Comparison of ENCODE assay signal across 9 mouse cellular contexts in the genomic region with DNA sequence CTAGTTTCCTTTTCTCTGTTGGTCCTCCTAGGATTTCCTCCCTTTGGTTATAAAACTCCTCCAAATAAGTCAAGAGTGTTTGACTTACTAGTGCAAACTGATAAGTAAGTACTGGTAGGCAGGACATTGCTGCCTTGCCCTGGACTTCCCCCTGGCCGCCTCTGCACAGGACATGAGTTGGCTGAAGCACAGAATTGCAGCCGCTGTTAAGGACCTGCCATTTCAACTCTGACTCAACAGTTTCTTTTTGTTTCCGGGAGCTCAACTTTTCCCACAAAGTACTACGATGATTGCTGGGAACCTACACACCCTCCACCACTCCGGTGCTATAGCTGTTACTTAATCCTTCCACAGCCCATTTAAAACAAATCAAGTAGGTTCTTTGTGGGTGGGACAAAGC. TPM values are rescaled to one million over a fixed set of nuclear protein-coding genes. Genes with fewer than 3 reads are reported as not detected.
DNase-seq lines count a peak whose midpoint lies in the region; ATAC-seq and TF ChIP-seq lines count a peak whose summit lies in the region.
"Had no signal": no experiment of that assay in that cellular context is flagged by ENCODE, and none has a peak within 500 bp of the region (broad histone marks: within the 10 kb centered on the region; RNA-seq: fewer than 3 reads in every experiment).

No protein-coding gene starts in this region.

- no peak overlapping the region for H3K9ac ChIP-seq in neural tube, embryonic 15.5 days (replicated peaks)

- no peaks in the 10 kb centered on the region for H3K9me3 ChIP-seq in G1E (replicated peaks)
- H3K9me3 ChIP-seq in neural tube, embryonic 15.5 days (replicated peaks): no peaks in the 10 kb centered on the region

- WGBS in lung, adult 2 months: 7% methylated on average over 5 of the region's 5 CpGs
- WGBS in neural tube, embryonic 15.5 days: 72% methylated on average over 5 of the region's 5 CpGs

- peaks cover 73% of the 10 kb centered on the region for H3K36me3 ChIP-seq in G1E (replicated peaks)
- H3K36me3 ChIP-seq in neural tube, embryonic 15.5 days: peaks cover 55% of the 10 kb centered on the region

- intact Hi-C loops in heart, postnatal 14 days (cut with DNase I): loop anchor here (2.0 to 5.0 kb wide), 2 partner anchors 53 to 91 kb away; partner anchors contain the start of gene Top1

- no peak overlapping the region for H3K27ac ChIP-seq in neural tube, embryonic 15.5 days (replicated peaks)
- H3K27ac ChIP-seq: macrophage had no signal

- H3K4me3 ChIP-seq in G1E (ENCODE audit: low read depth, low read length): no peak overlapping the region
- no peak overlapping the region for H3K4me3 ChIP-seq in lung, adult 2 months (replicated peaks; ENCODE audit: extremely low read depth, low read depth, low read length)
- no peak overlapping the region for H3K4me3 ChIP-seq in neural tube, embryonic 15.5 days (replicated peaks)

- ATAC-seq in G1E (ENCODE audit: extremely low read depth, insufficient number of reproducible peaks, low FRiP score, poor library complexity, severe bottlenecking): peak; percentile 55
- no peak for ATAC-seq in neural tube, embryonic 15.5 days (ENCODE audit: low FRiP score)

- DNase-seq in G1E (ENCODE audit: low spot score): no peak
- peak; percentile 65 for DNase-seq in adrenal gland, postnatal 10 days
- DNase-seq in heart, postnatal 14 days: peak; percentile 63 to 67
- peak; percentile 57 for DNase-seq in lung, adult 2 months
- DNase-seq in thymus, postnatal 0 days (ENCODE audit: low spot score): no peak
- no peak for DNase-seq in cerebellum, adult 8-10 months
- no peak for DNase-seq in layer of hippocampus, postnatal 25 days (ENCODE audit: extremely low spot score in 1 of 2, low spot score in 1 of 2)

- H3K27me3 ChIP-seq in G1E (ENCODE audit: insufficient read depth, low read length): no peaks in the 10 kb centered on the region
- no peaks in the 10 kb centered on the region for H3K27me3 ChIP-seq in neural tube, embryonic 15.5 days (replicated peaks)

- no peak overlapping the region for H3K4me2 ChIP-seq in neural tube, embryonic 15.5 days

- TF ChIP-seq POLR2A in lung, adult 2 months (IDR thresholded peaks at IDR 0.05; ENCODE audit: borderline replicate concordance, extremely low read depth, low read depth, low read length): no peak

- no peak for TF ChIP-seq CTCF in G1E (IDR thresholded peaks at IDR 0.05; ENCODE audit: low read depth, low read length)
- TF ChIP-seq CTCF in lung, adult 2 months (IDR thresholded peaks at IDR 0.05; ENCODE audit: insufficient read depth, low read length): no peak

- H3K4me1 ChIP-seq in G1E (ENCODE audit: insufficient read depth, low read depth, low read length): peaks cover 4% of the 10 kb centered on the region; the same call in 1 of the 2 replicates
- peaks cover 8% of the 10 kb centered on the region; the same call in 1 of the 2 replicates for H3K4me1 ChIP-seq in lung, adult 2 months (ENCODE audit: control insufficient read depth, insufficient read depth, low read length)
- no peaks in the 10 kb centered on the region for H3K4me1 ChIP-seq in neural tube, embryonic 15.5 days

RNA-seq across cellular contexts. Expression of gene Plcg1, which starts 30.8 kb away (rescaled TPM):
- total RNA-seq in G1E (2014; fragmentation: Nextera tagmentation) (11.1 and 17.5 TPM in 2 replicates), G1E (2017) (31.5 and 38.9 TPM in 2 replicates)
- 4.1 and 5.1 TPM in 2 replicates for polyA plus RNA-seq in G1E (2012)
- 100 to 1,000 TPM in 1 of 2 experiments, 10 to 100 TPM in 1; 72.2 to 109 TPM for total RNA-seq in adrenal gland, postnatal 10 days (2021)
- total RNA-seq in heart, postnatal 14 days (2021): 10 to 100 TPM; 85.7 to 94.4 TPM
- polyA plus RNA-seq in lung, adult 2 months (2012; rRNA removed): 127 and 135 TPM in 2 replicates
- polyA plus RNA-seq in thymus, postnatal 0 days (2015; fragmentation: Nextera tagmentation; extraction: Ambion mirVana): 39.5 and 49.3 TPM in 2 replicates
- 47.2 and 49.5 TPM in 2 replicates for polyA plus RNA-seq in neural tube, embryonic 15.5 days (2015; fragmentation: Nextera tagmentation; extraction: Ambion mirVana)
- 10 to 100 TPM; 95.9 to 96.4 TPM for total RNA-seq in layer of hippocampus, postnatal 25 days (2021)

RNA-seq across cellular contexts. Expression of gene Top1, which starts 54.6 kb away (rescaled TPM):
- total RNA-seq in G1E (2014; fragmentation: Nextera tagmentation) (184 and 198 TPM in 2 replicates), G1E (2017) (114 and 136 TPM in 2 replicates)
- 95.8 and 113 TPM in 2 replicates for polyA plus RNA-seq in G1E (2012)
- 10 to 100 TPM; 72.7 to 75.0 TPM for total RNA-seq in adrenal gland, postnatal 10 days (2021)
- total RNA-seq in heart, postnatal 14 days (2021): 10 to 100 TPM; 59.1 to 60.9 TPM
- 10.7 and 14.2 TPM in 2 replicates for polyA plus RNA-seq in lung, adult 2 months (2012; rRNA removed)
- 68.2 and 69.4 TPM in 2 replicates for polyA plus RNA-seq in thymus, postnatal 0 days (2015; fragmentation: Nextera tagmentation; extraction: Ambion mirVana)
- polyA plus RNA-seq in neural tube, embryonic 15.5 days (2015; fragmentation: Nextera tagmentation; extraction: Ambion mirVana): 65.2 and 68.5 TPM in 2 replicates
- 10 to 100 TPM; 79.4 to 87.1 TPM for total RNA-seq in layer of hippocampus, postnatal 25 days (2021)

Comparison
In these comparisons a context has a peak if more than half of its experiments do, and no peak if none do; other contexts are left out.
1. DNase-seq: peak in adrenal gland, postnatal 10 days (single experiment), heart, postnatal 14 days (2 of 2) and lung, adult 2 months (single experiment); none in G1E (single experiment), thymus, postnatal 0 days (single experiment), cerebellum, adult 8-10 months (single experiment) and layer of hippocampus, postnatal 25 days (0 of 2).